Mouse (Mus musculus) retina, postnatal 1 day (tissue): ENCODE data around the gene Tnip2.

ENCODE experiments used
- DNase-seq: peaks from one replicate; pipeline ENCODE4 v3.0.0-alpha.2; 2012

The Tnip2 gene

GRCm38 (mm10) chr5:34521337-34521736 is 7.5 kb upstream of the Tnip2 start:
- no peak for DNase-seq

- DNase-seq = no peak
Measured at GRCm38 (mm10) chr5:34520458-34521209, 6.8 kb upstream of the Tnip2 start.

GRCm38 (mm10) chr5:34519389-34519910 is 5.7 kb upstream of the Tnip2 start:
- DNase-seq = no peak

DNA sequence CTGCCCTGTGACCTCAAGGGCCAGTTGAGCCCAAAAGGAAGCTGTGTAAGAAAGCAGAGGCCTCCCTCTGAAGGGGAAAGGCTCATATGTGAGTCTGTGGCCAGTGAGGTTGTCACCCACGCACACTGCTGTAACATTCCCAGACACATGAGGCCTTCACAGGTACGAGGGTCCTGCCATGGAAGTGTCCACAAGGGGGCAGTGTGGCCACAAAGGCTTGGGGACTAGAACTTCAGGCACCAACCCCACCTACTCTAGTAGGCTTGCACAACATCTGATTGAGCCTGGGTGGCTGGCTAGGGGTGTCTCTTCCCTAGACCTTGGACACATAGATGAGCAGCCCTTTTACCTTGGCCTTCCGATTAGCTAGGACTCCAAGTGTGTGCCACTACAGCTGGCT is 4.1 kb upstream of the Tnip2 start:
- DNase-seq = peak; percentile 78

- DNase-seq = no peak
Measured at GRCm38 (mm10) chr5:34515096-34515495, 1.3 kb upstream of the Tnip2 start.

DNA sequence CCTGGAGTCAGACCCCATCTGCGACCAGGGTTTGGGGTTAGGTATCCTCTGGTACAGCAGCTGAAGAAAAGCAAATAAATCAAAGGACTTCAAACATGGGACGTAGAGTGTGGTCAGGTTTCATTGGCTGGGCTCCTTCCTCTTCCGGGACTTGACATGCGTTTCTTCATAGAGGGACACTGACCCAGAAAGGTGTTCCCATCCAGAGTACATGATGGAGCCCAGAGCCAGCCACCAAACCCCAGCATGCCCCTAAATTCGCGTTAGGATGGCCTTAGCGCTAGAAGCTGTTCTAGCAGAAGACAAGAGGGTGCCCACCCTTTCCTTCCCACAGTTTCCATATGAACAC is 401 bp upstream of the Tnip2 start:
- no peak for DNase-seq

GRCm38 (mm10) chr5:34512486-34512885 is 1.3 kb downstream of the Tnip2 start:
- no peak for DNase-seq

DNA sequence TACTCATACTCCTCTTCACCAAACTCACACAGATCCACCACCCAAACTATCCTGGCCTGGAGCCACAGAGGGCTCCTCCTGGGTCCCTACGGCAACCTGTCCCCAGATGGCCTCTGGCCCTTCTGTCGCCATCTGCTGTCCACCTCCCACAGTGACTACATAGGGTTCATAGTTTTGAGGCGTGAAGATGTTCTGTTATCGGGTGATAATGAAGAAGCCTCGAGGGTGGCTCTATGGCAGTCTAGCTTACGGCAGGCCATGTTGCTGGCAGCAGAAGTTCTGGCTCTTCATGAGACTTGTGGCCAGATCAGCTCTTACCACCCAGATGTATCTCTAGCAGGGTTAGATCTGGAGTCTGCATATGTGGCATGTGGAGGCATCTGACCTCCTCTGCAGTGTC is 11.0 kb downstream of the Tnip2 start:
- no peak for DNase-seq

GRCm38 (mm10) chr5:34502411-34502810 is 11.4 kb downstream of the Tnip2 start:
- no peak for DNase-seq

DNA sequence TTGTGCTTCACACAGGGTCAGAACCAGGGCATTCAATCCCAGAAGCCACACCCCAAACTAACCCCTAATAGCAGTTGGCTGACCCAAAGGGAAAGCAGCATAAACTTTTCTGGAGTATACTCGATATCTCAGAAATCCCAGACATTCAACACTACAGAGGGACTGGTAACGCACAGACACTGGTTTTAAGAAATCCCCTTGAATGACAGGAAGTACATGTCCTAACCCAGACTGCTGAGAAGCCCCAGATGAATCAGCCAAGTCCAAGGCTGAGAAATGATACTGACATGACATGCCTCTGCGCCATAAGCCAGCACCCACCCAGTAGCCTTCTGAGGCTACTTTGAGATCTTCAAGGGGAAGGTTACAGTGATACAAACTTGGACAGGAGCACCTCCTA is 12.2 kb downstream of the Tnip2 start:
- DNase-seq = no peak

DNA sequence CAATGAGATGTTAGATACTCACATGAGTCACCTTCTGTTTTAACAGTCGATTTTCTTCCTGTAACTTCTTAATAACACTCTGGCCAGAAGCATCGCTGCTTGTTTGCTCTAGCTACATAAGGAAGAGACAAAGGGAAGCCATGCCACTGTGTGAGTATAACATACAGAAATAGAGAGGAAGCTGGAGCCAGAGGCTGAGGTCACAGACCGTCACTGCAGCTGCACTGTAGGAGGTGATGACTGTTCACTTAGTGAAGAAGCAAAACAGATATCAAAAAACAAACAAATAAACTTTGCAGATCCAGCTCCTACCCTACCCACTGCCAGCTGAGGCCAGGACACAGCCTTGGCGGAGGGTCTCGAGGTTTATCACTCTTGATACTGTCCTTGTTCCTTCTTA is 12.9 kb downstream of the Tnip2 start:
- DNase-seq = no peak

DNA sequence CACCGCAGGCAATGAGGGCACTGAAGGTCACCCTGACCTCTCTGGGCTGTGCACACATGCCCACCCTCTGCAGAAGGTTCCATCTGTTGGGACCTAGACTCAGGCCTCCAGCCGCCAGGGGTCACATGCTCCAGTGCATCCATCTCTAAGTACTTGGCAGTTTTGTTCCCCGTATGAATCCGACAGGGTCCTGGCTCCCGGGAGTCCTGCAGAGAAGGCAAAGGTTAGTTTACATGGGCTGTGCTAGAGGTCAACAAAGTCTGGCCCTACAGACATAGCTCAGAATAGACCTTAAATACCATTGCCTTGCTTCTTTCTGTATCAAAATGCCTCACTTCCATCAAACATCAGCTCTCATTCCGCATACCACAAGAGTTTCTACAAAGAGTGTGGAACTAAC is 17.0 kb downstream of the Tnip2 start:
- no peak for DNase-seq

GRCm38 (mm10) chr5:34489418-34489787 is 24.4 kb downstream of the Tnip2 start:
- DNase-seq = no peak

- DNase-seq = no peak
Measured at GRCm38 (mm10) chr5:34488741-34489417, 24.9 kb downstream of the Tnip2 start.

GRCm38 (mm10) chr5:34487320-34488090 is 26.3 kb downstream of the Tnip2 start:
- no peak for DNase-seq

DNA sequence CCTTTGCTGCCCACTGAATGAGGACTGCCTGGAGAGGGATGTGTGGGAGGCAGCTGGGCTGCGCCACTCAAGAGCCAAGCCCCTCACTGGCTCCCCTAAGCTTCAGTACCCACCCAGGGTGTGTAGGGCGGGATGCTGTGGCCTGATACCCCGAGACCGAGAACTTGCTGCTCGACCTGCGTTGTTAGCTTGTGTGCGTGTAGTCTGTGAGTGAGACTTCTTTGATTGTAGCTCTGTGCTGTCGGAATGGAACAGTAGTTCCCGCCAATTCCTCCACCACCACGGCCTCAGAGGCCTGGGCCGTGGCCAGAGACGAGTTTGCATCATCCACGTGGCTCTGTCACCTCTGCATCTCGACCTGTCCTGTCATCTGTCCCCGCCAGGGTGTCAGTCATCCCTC is 28.1 kb downstream of the Tnip2 start:
- DNase-seq = no peak

DNA sequence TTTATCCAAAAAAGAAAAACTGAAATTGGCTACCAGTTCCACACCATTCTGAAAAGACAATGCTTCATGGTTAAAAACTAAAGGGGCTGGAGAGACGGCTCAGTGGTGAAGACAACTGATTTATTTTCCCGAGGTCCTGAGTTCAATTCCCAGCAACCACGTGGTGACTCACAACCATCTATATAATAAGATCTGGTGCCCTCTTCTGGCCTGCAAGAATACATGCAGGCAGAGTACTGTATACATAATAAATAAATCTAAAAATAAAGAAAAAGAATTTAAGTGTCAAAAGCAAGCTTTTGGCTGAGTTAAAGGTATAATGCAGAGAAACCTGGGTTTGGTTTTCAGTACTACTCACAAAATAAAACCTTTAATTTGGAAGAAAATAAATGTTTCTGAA is 32.9 kb downstream of the Tnip2 start:
- no peak for DNase-seq

- no peak for DNase-seq
Measured at GRCm38 (mm10) chr5:34468039-34468775, 45.6 kb downstream of the Tnip2 start.

- no peak for DNase-seq
Measured at GRCm38 (mm10) chr5:34466648-34467047, 47.1 kb downstream of the Tnip2 start.

GRCm38 (mm10) chr5:34466079-34466478 is 47.7 kb downstream of the Tnip2 start:
- no peak for DNase-seq

GRCm38 (mm10) chr5:34461841-34462240 is 52.0 kb downstream of the Tnip2 start:
- peak; percentile 18 for DNase-seq

DNA sequence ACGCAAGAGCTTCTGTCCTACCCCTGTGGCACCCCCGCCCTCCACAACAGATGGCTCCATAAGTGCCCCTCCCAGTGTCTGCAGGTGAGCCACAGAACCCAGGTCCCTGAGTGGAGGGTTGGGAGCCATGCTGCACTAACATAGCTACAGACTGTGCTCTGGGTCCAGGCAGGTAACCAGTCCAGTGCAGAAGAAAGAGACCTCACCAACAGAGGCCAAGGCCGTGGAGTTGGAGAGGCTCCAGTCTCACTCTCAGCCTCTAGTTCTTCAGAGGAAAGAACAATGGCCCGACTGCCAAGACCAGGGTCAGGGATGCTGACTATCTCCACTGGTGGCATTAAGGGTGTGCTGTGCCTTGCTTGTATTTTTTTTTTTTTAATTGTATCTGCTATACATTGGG is 52.5 kb downstream of the Tnip2 start:
- DNase-seq = no peak

DNA sequence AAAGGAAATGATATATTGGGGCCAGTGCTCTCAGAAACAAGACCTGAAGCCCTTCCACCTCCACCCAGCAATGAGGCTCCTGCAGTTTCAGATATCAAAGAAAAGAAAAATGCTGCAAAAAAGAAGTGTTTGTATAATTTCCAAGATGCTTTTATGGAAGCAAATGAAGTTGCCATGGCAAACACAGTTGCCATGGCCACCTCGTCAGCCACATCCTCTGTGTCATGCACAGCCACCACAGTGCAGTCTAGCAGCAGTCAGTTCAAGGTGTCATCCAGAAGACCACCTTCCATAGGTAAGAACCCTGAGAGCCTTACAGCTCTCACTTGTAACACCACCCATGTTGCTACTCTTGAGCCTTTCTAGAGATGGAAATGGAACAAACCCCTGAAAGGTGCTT is 54.8 kb downstream of the Tnip2 start:
- no peak for DNase-seq
